ENCODE assay signal across 8 mouse cellular contexts in the genomic region with DNA sequence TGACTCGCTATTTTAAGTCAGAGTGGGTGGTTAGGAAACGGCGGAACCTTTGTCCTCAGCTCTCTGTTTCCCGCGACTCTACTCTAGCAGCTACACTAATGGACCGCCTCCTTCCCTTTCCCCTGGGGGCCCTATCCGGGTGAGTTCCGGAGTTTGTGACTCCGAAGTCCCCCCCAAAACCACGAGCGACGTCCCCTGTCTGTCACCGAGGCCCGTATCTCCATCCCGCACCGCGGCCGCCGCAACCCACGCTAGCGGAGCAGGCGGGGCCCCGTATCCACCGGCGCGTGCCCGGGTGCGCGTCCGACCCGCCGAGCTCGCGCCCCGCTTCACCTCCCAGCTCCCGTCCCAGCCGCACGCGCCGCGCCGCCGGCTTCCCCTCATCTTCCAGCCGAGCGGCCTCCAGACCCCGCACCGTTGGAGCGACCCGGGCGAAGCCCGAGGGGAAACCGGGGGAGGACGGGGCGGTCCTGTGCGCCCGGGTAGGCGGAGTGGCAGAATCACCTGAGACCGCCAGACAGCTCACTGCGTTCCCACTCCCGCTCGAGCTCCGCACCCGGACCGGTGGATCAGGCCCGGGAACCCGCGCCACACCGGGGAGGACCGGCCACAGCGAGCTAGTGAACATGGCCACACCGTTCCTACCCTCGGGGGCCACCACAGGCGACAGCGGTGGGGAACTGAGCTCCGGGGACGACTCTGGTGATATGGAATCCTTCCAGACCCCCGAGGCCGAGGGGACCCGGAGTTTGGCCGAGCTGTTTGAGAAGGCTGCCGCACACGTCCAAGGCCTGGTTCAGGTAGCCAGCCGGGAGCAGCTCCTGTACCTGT. TPM values are rescaled to one million over a fixed set of nuclear protein-coding genes. Genes with fewer than 3 reads are reported as not detected.
A peak's percentile ranks its signal among the peaks of the same experiment; 100 is the strongest.
DNase-seq lines count a peak whose midpoint lies in the region; ATAC-seq and TF ChIP-seq lines count a peak whose summit lies in the region.

A gene (plus strand): TSS at position 109 of the 831 bp plus-strand sequence.

- in situ Hi-C loops in Patski (cut with MboI; ENCODE audit: low pct_unique_long_range_greater_than_20kb), result loop anchor here (25.0 kb wide), 1 partner anchor 771 kb away; no protein-coding TSS in a partner anchor

- H3K27ac ChIP-seq in hindbrain, embryonic 15.5 days (replicated peaks), result peak within 1 kb of the TSS; percentile 85

- no peak for TF ChIP-seq CTCF in Patski (IDR thresholded peaks at IDR 0.05)

- H3K9me3 ChIP-seq in hindbrain, embryonic 15.5 days, result no peaks in the 10 kb centered on the region

- no peaks in the 10 kb centered on the region for H3K27me3 ChIP-seq in Patski
- H3K27me3 ChIP-seq in hindbrain, embryonic 15.5 days, result no peaks in the 10 kb centered on the region

- H3K36me3 ChIP-seq in hindbrain, embryonic 15.5 days, result no peaks in the 10 kb centered on the region

- DNase-seq in Patski (ENCODE audit: low read depth, low spot score), result peak; percentile 47
- peak; percentile 88 for DNase-seq in cerebellum, postnatal 14 days
- peak; percentile 85 to 88 for DNase-seq in frontal cortex, postnatal 36 days (ENCODE audit: low spot score in 2 of 2)
- DNase-seq in left cerebral cortex, adult 11 months (ENCODE audit: low spot score), result peak; percentile 69
- DNase-seq in lung, postnatal 4 days, result peak; percentile 84 to 85
- peak; percentile 51 for DNase-seq in retina, postnatal 7 days (ENCODE audit: low read depth, low spot score)
- peak; percentile 76 for DNase-seq in urinary bladder, adult 2 months (ENCODE audit: low spot score)

- under 1% methylated on average over 83 of the region's 83 CpGs for WGBS in hindbrain, embryonic 15.5 days

- POLR2A ChIA-PET in Patski (lab: Charles Lee), result interaction anchor here (0.6 to 1.5 kb wide), 2 partner anchors 10 to 68 kb away, joined by 3 read pairs; no protein-coding TSS in a partner anchor

- peak within 1 kb of the TSS; percentile 63 for H3K4me3 ChIP-seq in hindbrain, embryonic 15.5 days

- peaks cover 25% of the 10 kb centered on the region for H3K4me1 ChIP-seq in hindbrain, embryonic 15.5 days (replicated peaks)

- peak within 1 kb of the TSS; percentile 90 for H3K4me2 ChIP-seq in hindbrain, embryonic 15.5 days

- H3K9ac ChIP-seq in hindbrain, embryonic 15.5 days, result peak within 1 kb of the TSS; percentile 81

- CTCF ChIA-PET in Patski (lab: Charles Lee), result interaction anchor here (1.4 kb wide), 2 partner anchors 18 to 773 kb away, joined by 3 read pairs; no protein-coding TSS in a partner anchor

- peak; percentile 81 for ATAC-seq in Patski
- ATAC-seq in hindbrain, embryonic 15.5 days (ENCODE audit: low FRiP score, low read depth), result peak; percentile 90

RNA-seq across cellular contexts. Expression of the gene that starts here (rescaled TPM):
- polyA plus RNA-seq in Patski (2021), result 105 TPM
- 95.2 and 109 TPM in 2 replicates for polyA plus RNA-seq in hindbrain, embryonic 15.5 days (2015; fragmentation: Nextera tagmentation; extraction: Ambion mirVana)
- polyA plus RNA-seq in urinary bladder, adult 2 months (2012; rRNA removed), result 86.1 and 89.6 TPM in 2 replicates

Comparison
In these comparisons a context has a peak if more than half of its experiments do, and no peak if none do; other contexts are left out.
1. Peak in every context shown above with its lines: DNase-seq, ATAC-seq, H3K4me3 ChIP-seq and H3K27ac ChIP-seq.